Mouse (Mus musculus): ENCODE data around the gene Fam90a1b. TPM values are rescaled to one million over a fixed set of nuclear protein-coding genes. Genes with fewer than 3 reads are reported as not detected.
"Not testable (repeated sequence)": the region's sequence is repeated elsewhere in the genome, so short reads cannot be mapped to it uniquely, and the experiment has no call there.

The Fam90a1b gene
- polyA plus RNA-seq (2016; fragmentation: Nextera tagmentation; extraction: Ambion mirVana), result 0.05 TPM in 1 of 2 replicates, not detected in the other

GRCm38 (mm10) chrX:94366670-94367241, at the start of gene Fam90a1b, which contains the start of gene Apoo:
Gene Fam90a1b, minus strand, starts transcription at chrX:94366777.
Gene Apoo, plus strand, starts transcription at chrX:94367117.
- peak within 1 kb of the TSS; percentile 71 for H3K4me2 ChIP-seq
- WGBS (ENCODE audit: insufficient replicate concordance), result 13% methylated on average over 46 of the region's 46 CpGs
- no peak within 1 kb of the TSS for H3K27ac ChIP-seq
- peak; percentile 99 for ATAC-seq
- H3K36me3 ChIP-seq, result no peaks in the 10 kb centered on the region
- H3K4me1 ChIP-seq, result peaks cover 11% of the 10 kb centered on the region
- H3K4me3 ChIP-seq, result peak within 1 kb of the TSS; percentile 73
- H3K27me3 ChIP-seq (replicated peaks), result peaks cover 57% of the 10 kb centered on the region
- H3K9ac ChIP-seq, result peak within 1 kb of the TSS; percentile 71
- H3K9me3 ChIP-seq (replicated peaks), result no peaks in the 10 kb centered on the region

GRCm38 (mm10) chrX:94408975-94409374, 42.4 kb upstream of the Fam90a1b start:
- H3K9me3 ChIP-seq (replicated peaks), result no peaks in the 10 kb centered on the region
- H3K27ac ChIP-seq, result no peak overlapping the region
- ATAC-seq, result no peak
- 53% methylated on average over 3 of the region's 3 CpGs for WGBS (ENCODE audit: insufficient replicate concordance)
- H3K36me3 ChIP-seq, result no peaks in the 10 kb centered on the region
- H3K9ac ChIP-seq, result no peak overlapping the region
- H3K27me3 ChIP-seq (replicated peaks), result no peaks in the 10 kb centered on the region; the same call in 1 of the 2 replicates
- H3K4me3 ChIP-seq, result no peak overlapping the region
- no peak overlapping the region for H3K4me2 ChIP-seq
- H3K4me1 ChIP-seq, result no peaks in the 10 kb centered on the region

- Histone ChIP-seq H3K4me2 (no peak overlapping the region), H3K27ac (no peak overlapping the region), H3K4me3 (no peak overlapping the region), H3K36me3 (peaks cover 12% of the 10 kb centered on the region), H3K4me1 (no peaks in the 10 kb centered on the region), H3K27me3 (replicated peaks) (peaks cover 17% of the 10 kb centered on the region; the same call in 1 of the 2 replicates), H3K9ac (no peak overlapping the region), H3K9me3 (replicated peaks) (no peaks in the 10 kb centered on the region)
- 57% methylated on average over 5 of the region's 5 CpGs for WGBS (ENCODE audit: insufficient replicate concordance)
- no peak for ATAC-seq
Measured at GRCm38 (mm10) chrX:94378734-94379133, 12.2 kb upstream of the Fam90a1b start.

- Histone ChIP-seq H3K27ac (no peak overlapping the region), H3K4me3 (peak overlapping the region; percentile 73), H3K27me3 (replicated peaks) (peaks cover 52% of the 10 kb centered on the region), H3K9ac (peak overlapping the region; percentile 71), H3K9me3 (replicated peaks) (no peaks in the 10 kb centered on the region), H3K36me3 (no peaks in the 10 kb centered on the region), H3K4me2 (peak overlapping the region; percentile 71), H3K4me1 (peaks cover 11% of the 10 kb centered on the region)
- 12% methylated on average over 15 of the region's 17 CpGs for WGBS (ENCODE audit: insufficient replicate concordance)
- no peak for ATAC-seq
Measured at GRCm38 (mm10) chrX:94367248-94367647, 671 bp upstream of the Fam90a1b start.

- Histone ChIP-seq H3K36me3 (no peaks in the 10 kb centered on the region), H3K4me2 (peak overlapping the region; percentile 71), H3K4me3 (peak overlapping the region; percentile 36), H3K4me1 (peaks cover 11% of the 10 kb centered on the region), H3K27ac (no peak overlapping the region), H3K27me3 (replicated peaks) (peaks cover 60% of the 10 kb centered on the region), H3K9me3 (replicated peaks) (no peaks in the 10 kb centered on the region), H3K9ac (no peak overlapping the region)
- WGBS (ENCODE audit: insufficient replicate concordance), result 16% methylated on average over 15 of the region's 16 CpGs
- ATAC-seq, result no peak
Measured at GRCm38 (mm10) chrX:94366029-94366428, 548 bp downstream of the Fam90a1b start.

GRCm38 (mm10) chrX:94365381-94365925, 1.1 kb downstream of the Fam90a1b start:
- Histone ChIP-seq H3K27me3 (replicated peaks) (peaks cover 61% of the 10 kb centered on the region), H3K4me3 (no peak overlapping the region)
- WGBS (ENCODE audit: insufficient replicate concordance), result 17% methylated on average over 14 of the region's 14 CpGs

GRCm38 (mm10) chrX:94343638-94344037, 22.9 kb downstream of the Fam90a1b start:
- 71% methylated on average over 4 of the region's 4 CpGs for WGBS (ENCODE audit: insufficient replicate concordance)
- H3K4me1 ChIP-seq; H3K4me2 ChIP-seq; ATAC-seq; H3K9ac ChIP-seq; H3K36me3 ChIP-seq; H3K9me3 ChIP-seq (replicated peaks); H3K4me3 ChIP-seq; H3K27ac ChIP-seq: not testable (repeated sequence)
- H3K27me3 ChIP-seq (replicated peaks), result peaks cover 31% of the 10 kb centered on the region

More at GRCm38 (mm10) chrX:94365381-94365925, 1.1 kb downstream of the Fam90a1b start:
- Histone ChIP-seq H3K9me3 (replicated peaks) (no peaks in the 10 kb centered on the region), H3K36me3 (no peaks in the 10 kb centered on the region), H3K9ac (no peak overlapping the region), H3K27ac (no peak overlapping the region), H3K4me2 (peak overlapping the region; percentile 71; the same call in 1 of the 2 replicates), H3K4me1 (peaks cover 11% of the 10 kb centered on the region)
- ATAC-seq, result no peak

GRCm38 (mm10) chrX:94321036-94321902, 45.3 kb downstream of the Fam90a1b start:
- WGBS (ENCODE audit: insufficient replicate concordance), result 72% methylated on average over 11 of the region's 11 CpGs
- no peak for ATAC-seq
- H3K4me3 ChIP-seq, result no peak overlapping the region
- no peaks in the 10 kb centered on the region for H3K36me3 ChIP-seq
- no peaks in the 10 kb centered on the region for H3K9me3 ChIP-seq (replicated peaks)
- no peak overlapping the region for H3K9ac ChIP-seq
- H3K4me2 ChIP-seq, result no peak overlapping the region
- H3K27ac ChIP-seq, result no peak overlapping the region
- H3K4me1 ChIP-seq, result no peaks in the 10 kb centered on the region
- peaks cover 34% of the 10 kb centered on the region for H3K27me3 ChIP-seq (replicated peaks)

Small RNA genes lying within 50 kb of the gene (microRNA-seq; reads per million reads assigned to microRNA genes)
- gene Gm44477, result not detected

Other genes with a start within 250 kb of the Fam90a1b start
- 16.0 and 16.3 TPM in 2 replicates for gene Zfx, start 243.1 kb downstream of the Fam90a1b start, polyA plus RNA-seq (2016; fragmentation: Nextera tagmentation; extraction: Ambion mirVana)
- 68.6 and 73.0 TPM in 2 replicates for gene Eif2s3x, start 153.9 kb downstream of the Fam90a1b start, polyA plus RNA-seq (2016; fragmentation: Nextera tagmentation; extraction: Ambion mirVana)
- gene Klhl15, start 132.2 kb downstream of the Fam90a1b start, polyA plus RNA-seq (2016; fragmentation: Nextera tagmentation; extraction: Ambion mirVana), result 6.9 and 7.2 TPM in 2 replicates
- 59.6 and 64.4 TPM in 2 replicates for gene Apoo, start 340 bp upstream of the Fam90a1b start, polyA plus RNA-seq (2016; fragmentation: Nextera tagmentation; extraction: Ambion mirVana)
- gene Maged1, start 175.4 kb upstream of the Fam90a1b start, polyA plus RNA-seq (2016; fragmentation: Nextera tagmentation; extraction: Ambion mirVana), result 114 and 116 TPM in 2 replicates

Measured in liver, embryonic 12.5 days (tissue).